Mouse (Mus musculus): ENCODE results near the gene Scn3a. TPM values are rescaled to one million over a fixed set of nuclear protein-coding genes. Genes with fewer than 3 reads are reported as not detected.
A peak's percentile ranks its signal among the peaks of the same experiment; 100 is the strongest.
"Not testable (repeated sequence)": the region's sequence is repeated elsewhere in the genome, so short reads cannot be mapped to it uniquely, and the experiment has no call there.

The Scn3a gene
- polyA plus RNA-seq, 1 experiment, result 0.35 TPM

GRCm38 (mm10) chr2:65516703-65517102, 50.7 kb downstream of the Scn3a start:
- 62% methylated on average over 6 of the region's 6 CpGs for WGBS
- no peak for DNase-seq (ENCODE audit: low read depth, low spot score)

GRCm38 (mm10) chr2:65508217-65508616, 59.2 kb downstream of the Scn3a start:
- DNase-seq (ENCODE audit: low read depth, low spot score), result no peak
- 79% methylated on average over 12 of the region's 12 CpGs for WGBS

- 68% methylated on average over 9 of the region's 9 CpGs for WGBS
- DNase-seq (ENCODE audit: low read depth, low spot score), result no peak
Measured at GRCm38 (mm10) chr2:65490450-65490849, 77.0 kb downstream of the Scn3a start.

GRCm38 (mm10) chr2:65483434-65483833, 84.0 kb downstream of the Scn3a start:
- no peak for DNase-seq (ENCODE audit: low read depth, low spot score)
- WGBS, result 12% methylated on average over 3 of the region's 3 CpGs

- WGBS, result 73% methylated on average over 4 of the region's 4 CpGs
- DNase-seq (ENCODE audit: low read depth, low spot score), result no peak
Measured at GRCm38 (mm10) chr2:65481007-65481672, 86.3 kb downstream of the Scn3a start.

- peak; percentile 11 for DNase-seq (ENCODE audit: low read depth, low spot score)
- WGBS, result 17% methylated on average over 11 of the region's 11 CpGs
Measured at GRCm38 (mm10) chr2:65471311-65471882, 96.0 kb downstream of the Scn3a start.

- 89% methylated on average over 5 of the region's 5 CpGs for WGBS
- DNase-seq (ENCODE audit: low read depth, low spot score), result no peak
Measured at GRCm38 (mm10) chr2:65465694-65466093, 101.7 kb downstream of the Scn3a start.

GRCm38 (mm10) chr2:65453763-65454162, 113.7 kb downstream of the Scn3a start:
- no peak for DNase-seq (ENCODE audit: low read depth, low spot score)
- 58% methylated on average over 6 of the region's 6 CpGs for WGBS

- WGBS, result 91% methylated on average over 14 of the region's 14 CpGs
- not testable (repeated sequence) for DNase-seq (ENCODE audit: low read depth, low spot score)
Measured at GRCm38 (mm10) chr2:65451401-65452078, 115.9 kb downstream of the Scn3a start.

GRCm38 (mm10) chr2:65450449-65451360, 116.7 kb downstream of the Scn3a start:
- 54% methylated on average over 2 of the region's 2 CpGs for WGBS
- no peak for DNase-seq (ENCODE audit: low read depth, low spot score)

- DNase-seq (ENCODE audit: low read depth, low spot score), result no peak
- WGBS, result 93% methylated on average over 5 of the region's 5 CpGs
Measured at GRCm38 (mm10) chr2:65449126-65449828, 118.2 kb downstream of the Scn3a start.

GRCm38 (mm10) chr2:65443082-65443481, 124.3 kb downstream of the Scn3a start:
- DNase-seq (ENCODE audit: low read depth, low spot score), result no peak
- 72% methylated on average over 4 of the region's 4 CpGs for WGBS

GRCm38 (mm10) chr2:65441566-65441965, 125.9 kb downstream of the Scn3a start:
- 24% methylated on average over 5 of the region's 5 CpGs for WGBS
- no peak for DNase-seq (ENCODE audit: low read depth, low spot score)

GRCm38 (mm10) chr2:65441110-65441509, 126.3 kb downstream of the Scn3a start:
- 80% methylated on average over 6 of the region's 6 CpGs for WGBS
- DNase-seq (ENCODE audit: low read depth, low spot score), result no peak

GRCm38 (mm10) chr2:65436917-65437316, 130.5 kb downstream of the Scn3a start:
- DNase-seq (ENCODE audit: low read depth, low spot score), result no peak
- WGBS, result 76% methylated on average over 1 of the region's 1 CpGs

- no peak for DNase-seq (ENCODE audit: low read depth, low spot score)
- WGBS, result 37% methylated on average over 5 of the region's 5 CpGs
Measured at GRCm38 (mm10) chr2:65423501-65423900, 143.9 kb downstream of the Scn3a start.

- WGBS, result 66% methylated on average over 11 of the region's 11 CpGs
Measured at GRCm38 (mm10) chr2:65421259-65422255, 145.9 kb downstream of the Scn3a start.

GRCm38 (mm10) chr2:65418608-65419007, 148.8 kb downstream of the Scn3a start:
- WGBS, result 72% methylated on average over 1 of the region's 1 CpGs
- no peak for DNase-seq (ENCODE audit: low read depth, low spot score)

More at GRCm38 (mm10) chr2:65421259-65422255, 145.9 kb downstream of the Scn3a start:
- DNase-seq (ENCODE audit: low read depth, low spot score), result no peak
